Mouse (Mus musculus) liver, adult 2 months (tissue): Measurements from ENCODE around the gene Rbm39. TPM values are rescaled to one million over a fixed set of nuclear protein-coding genes. Genes with fewer than 3 reads are reported as not detected.
A peak's percentile ranks its signal among the peaks of the same experiment; 100 is the strongest.

Experiments used
- DNase-seq: peaks from one replicate; pipeline ENCODE4 v3.0.0-alpha.2; 2011; ENCODE audit warnings: low read depth, low spot score; ENCODE audit errors: extremely low read depth
- H3K27ac ChIP-seq: fragments of 200-500 bp; replicated peaks from 2 replicates; pipeline ENCODE4 v1.5.1; 2012; ENCODE audit warnings: low read depth, mild to moderate bottlenecking, control low read depth, inconsistent platforms, low read length; ENCODE audit not compliant: insufficient read depth
- H3K27me3 ChIP-seq: fragments of 200-500 bp; 2 replicates; pipeline ENCODE4 v1.6.1; 2012; ENCODE audit warnings: mild to moderate bottlenecking, moderate library complexity, low read length, inconsistent platforms; ENCODE audit not compliant: control insufficient read depth, insufficient read depth
- H3K36me3 ChIP-seq: fragments of 200-500 bp; 2 replicates; pipeline ENCODE4 v1.6.1; 2012; ENCODE audit warnings: low read length, inconsistent platforms; ENCODE audit not compliant: control insufficient read depth, insufficient read depth
- H3K4me1 ChIP-seq: fragments of 200-500 bp; 2 replicates; pipeline ENCODE4 v1.6.1; 2011; ENCODE audit warnings: low read length; ENCODE audit not compliant: control insufficient read depth, insufficient read depth
- H3K4me3 ChIP-seq: fragments of 200-500 bp; 2 replicates; pipeline ENCODE4 v1.5.1; 2011; ENCODE audit warnings: low read depth, mild to moderate bottlenecking, control low read depth, low read length, moderate library complexity; ENCODE audit not compliant: insufficient read depth
- H3K79me2 ChIP-seq: fragments of 200-500 bp; 2 replicates; pipeline ENCODE4 v1.6.1; 2012; ENCODE audit warnings: inconsistent platforms, mild to moderate bottlenecking, low read length, moderate library complexity; ENCODE audit not compliant: control insufficient read depth, insufficient read depth
- H3K9ac ChIP-seq: fragments of 200-500 bp; 2 replicates; pipeline ENCODE4 v1.6.1; 2012; ENCODE audit warnings: low read depth, mild to moderate bottlenecking, control low read depth, inconsistent platforms, low read length
- CTCF ChIP-seq: fragments of 200-500 bp; IDR thresholded peaks from 2 replicates; pipeline ENCODE4 v1.5.1; 2011; ENCODE audit warnings: low read depth, low read length, control low read depth
- POLR2A ChIP-seq: fragments of 200-500 bp; IDR thresholded peaks from 2 replicates; pipeline ENCODE4 v1.6.1; 2011; ENCODE audit warnings: low read length, control low read depth; ENCODE audit not compliant: insufficient read depth; ENCODE audit errors: extremely low read depth
- WGBS: fragments of 180-500 bp; shearing (Covaris S2); methylation state at CpG from one replicate; pipeline ENCODE4 v1.1.7; 2018; 5-methylcytosine and 5-hydroxymethylcytosine counted together
- polyA plus RNA-seq: library from polyadenylated mRNA; depleted of rRNA; stranded (reverse); fragments of >200 nt; gene quantifications from 2 replicates; pipeline ENCODE4 v1.2.3, GENCODE M21; 2012; rRNA removed
- total RNA-seq: library from RNA; depleted of rRNA; stranded (reverse); fragments of >200 nt; gene quantifications from 2 replicates; pipeline ENCODE4 v1.2.3, GENCODE M21; 2014; rRNA removed

Gene Rbm39
- total RNA-seq (188 and 219 TPM in 2 replicates), polyA plus RNA-seq (19.9 and 22.7 TPM in 2 replicates)

- Histone ChIP-seq H3K9ac (peak within 1 kb of the TSS; percentile 98), H3K79me2 (peaks cover 12% of the 10 kb centered on the region), H3K4me1 (peaks cover 12% of the 10 kb centered on the region), H3K27me3 (no peaks in the 10 kb centered on the region), H3K4me3 (peak within 1 kb of the TSS; percentile 98), H3K27ac (peak within 1 kb of the TSS; percentile 99), H3K36me3 (peaks cover 17% of the 10 kb centered on the region)
- peak; percentile 93 for DNase-seq
- under 1% methylated on average over 47 of the region's 47 CpGs for WGBS
- TF ChIP-seq POLR2A, result peak; percentile 96
- TF ChIP-seq CTCF, result peak; percentile 46; the same call in 1 of the 2 replicates
Observed at GRCm38 (mm10) chr2:156180094-156180821, at the start of gene Rbm39. Gene Rbm39, minus strand, starts transcription at chr2:156180238.

GRCm38 (mm10) chr2:156229171-156229570 lies 49.1 kb upstream of the Rbm39 start:
- H3K27ac ChIP-seq, result no peak overlapping the region

GRCm38 (mm10) chr2:156227689-156228088 lies 47.7 kb upstream of the Rbm39 start:
- Histone ChIP-seq H3K79me2 (peaks cover 7% of the 10 kb centered on the region; the same call in 1 of the 2 replicates), H3K27ac (no peak overlapping the region), H3K9ac (no peak overlapping the region), H3K27me3 (no peaks in the 10 kb centered on the region), H3K36me3 (peaks cover 15% of the 10 kb centered on the region; the same call in 1 of the 2 replicates), H3K4me1 (no peaks in the 10 kb centered on the region), H3K4me3 (no peak overlapping the region)
- DNase-seq, result no peak
- no peak for TF ChIP-seq CTCF
- no peak for TF ChIP-seq POLR2A
- 100% methylated on average over 1 of the region's 1 CpGs for WGBS

More at GRCm38 (mm10) chr2:156229171-156229570, 49.1 kb upstream of the Rbm39 start:
- WGBS, result 100% methylated on average over 1 of the region's 1 CpGs
- H3K36me3 ChIP-seq, result peaks cover 15% of the 10 kb centered on the region; the same call in 1 of the 2 replicates
- H3K4me1 ChIP-seq, result no peaks in the 10 kb centered on the region
- H3K27me3 ChIP-seq, result no peaks in the 10 kb centered on the region
- TF ChIP-seq CTCF (no peak), POLR2A (no peak)
- H3K79me2 ChIP-seq, result peaks cover 7% of the 10 kb centered on the region; the same call in 1 of the 2 replicates
- DNase-seq, result no peak
- no peak overlapping the region for H3K9ac ChIP-seq
- no peak overlapping the region for H3K4me3 ChIP-seq

- Histone ChIP-seq H3K9ac (no peak overlapping the region), H3K27ac (no peak overlapping the region), H3K4me1 (no peaks in the 10 kb centered on the region), H3K36me3 (peaks cover 12% of the 10 kb centered on the region; the same call in 1 of the 2 replicates), H3K79me2 (no peaks in the 10 kb centered on the region; the same call in 1 of the 2 replicates), H3K27me3 (no peaks in the 10 kb centered on the region), H3K4me3 (no peak overlapping the region)
- WGBS, result 71% methylated on average over 5 of the region's 5 CpGs
- TF ChIP-seq CTCF (no peak), POLR2A (no peak)
- DNase-seq, result no peak
Observed at GRCm38 (mm10) chr2:156224043-156224442, 44.0 kb upstream of the Rbm39 start.

GRCm38 (mm10) chr2:156222100-156222499 lies 42.1 kb upstream of the Rbm39 start:
- Histone ChIP-seq H3K4me1 (no peaks in the 10 kb centered on the region), H3K79me2 (no peaks in the 10 kb centered on the region; the same call in 1 of the 2 replicates), H3K9ac (no peak overlapping the region), H3K4me3 (no peak overlapping the region), H3K27ac (no peak overlapping the region), H3K27me3 (no peaks in the 10 kb centered on the region), H3K36me3 (peaks cover 11% of the 10 kb centered on the region; the same call in 1 of the 2 replicates)
- TF ChIP-seq POLR2A (no peak), CTCF (no peak)
- DNase-seq, result no peak

GRCm38 (mm10) chr2:156217786-156218185 lies 37.7 kb upstream of the Rbm39 start:
- H3K27ac ChIP-seq, result no peak overlapping the region
- H3K4me3 ChIP-seq, result no peak overlapping the region
- H3K79me2 ChIP-seq, result no peaks in the 10 kb centered on the region
- H3K36me3 ChIP-seq, result peaks cover 2% of the 10 kb centered on the region; the same call in 1 of the 2 replicates
- no peaks in the 10 kb centered on the region for H3K4me1 ChIP-seq
- no peak for DNase-seq
- WGBS, result 84% methylated on average over 1 of the region's 1 CpGs
- no peaks in the 10 kb centered on the region for H3K27me3 ChIP-seq
- H3K9ac ChIP-seq, result no peak overlapping the region
- TF ChIP-seq CTCF, result no peak
